Mouse (Mus musculus) ovary, adult 18-20 months (tissue): Measurements from ENCODE around the gene Tnrc6b.
A peak's percentile ranks its signal among the peaks of the same experiment; 100 is the strongest.
"Not testable (repeated sequence)": the region's sequence is repeated elsewhere in the genome, so short reads cannot be mapped to it uniquely, and the experiment has no call there.

Experiments used
- DNase-seq: peaks from one replicate; pipeline ENCODE4 v3.0.0; 2022; ENCODE audit warnings: low spot score, mixed read lengths

The Tnrc6b gene

DNA sequence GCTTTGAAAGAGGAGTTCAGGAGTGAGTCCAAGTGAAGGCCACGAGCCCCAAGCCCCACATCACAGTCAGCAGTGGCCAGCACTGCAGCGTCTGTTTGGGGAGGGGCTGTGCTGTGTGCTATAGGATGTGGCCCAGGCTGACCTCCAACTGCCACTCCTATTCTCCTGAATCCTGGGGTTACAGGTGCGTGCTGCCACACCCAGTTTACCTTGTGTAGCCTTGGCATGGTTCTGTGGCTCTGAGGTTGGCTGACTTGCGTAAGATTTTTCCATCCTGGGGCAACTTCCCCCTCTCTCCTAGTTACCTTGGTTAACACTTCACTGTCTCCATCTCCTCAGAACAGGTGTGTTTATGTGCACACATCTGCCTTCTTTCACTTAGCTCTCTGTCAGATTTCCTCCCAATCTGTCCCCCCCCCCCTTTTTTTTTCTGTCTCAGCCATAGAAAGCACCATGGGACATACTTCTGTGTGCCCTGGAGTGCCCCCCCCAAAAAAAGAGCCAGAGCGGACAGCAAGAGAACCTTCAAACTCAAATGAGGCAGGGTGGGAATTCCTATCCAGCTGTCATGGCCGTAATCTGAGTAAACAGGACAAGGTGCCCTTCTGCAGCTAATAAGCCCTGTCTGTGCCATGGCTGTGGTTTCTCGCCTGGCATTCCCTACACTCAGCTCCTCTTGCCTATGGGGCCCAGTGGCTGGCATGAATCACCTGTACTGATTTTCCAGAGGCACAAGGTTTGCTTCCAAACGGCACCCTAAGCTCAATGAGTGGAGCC lies 9.4 kb upstream of the Tnrc6b start:
- no peak for DNase-seq

DNA sequence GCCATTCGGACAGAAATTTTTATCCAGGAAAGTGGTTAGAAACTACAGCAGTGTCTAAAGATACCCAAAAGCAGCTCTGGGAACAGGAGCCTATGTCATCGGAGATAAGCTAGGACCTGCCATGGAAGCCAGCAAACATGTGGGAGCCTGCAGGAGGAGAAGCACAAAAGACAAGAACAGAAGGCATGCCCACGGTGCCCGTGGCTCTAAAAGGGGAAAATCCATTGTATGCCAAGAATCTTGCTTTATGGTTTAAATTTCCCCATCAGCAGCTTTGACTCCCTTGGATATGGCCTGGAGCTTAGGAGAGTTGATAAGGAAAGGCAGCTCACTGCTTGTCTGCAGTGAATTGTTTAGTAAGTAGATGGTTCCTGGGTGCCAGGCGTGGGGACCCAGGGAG lies 8.2 kb upstream of the Tnrc6b start:
- DNase-seq, result no peak

DNA sequence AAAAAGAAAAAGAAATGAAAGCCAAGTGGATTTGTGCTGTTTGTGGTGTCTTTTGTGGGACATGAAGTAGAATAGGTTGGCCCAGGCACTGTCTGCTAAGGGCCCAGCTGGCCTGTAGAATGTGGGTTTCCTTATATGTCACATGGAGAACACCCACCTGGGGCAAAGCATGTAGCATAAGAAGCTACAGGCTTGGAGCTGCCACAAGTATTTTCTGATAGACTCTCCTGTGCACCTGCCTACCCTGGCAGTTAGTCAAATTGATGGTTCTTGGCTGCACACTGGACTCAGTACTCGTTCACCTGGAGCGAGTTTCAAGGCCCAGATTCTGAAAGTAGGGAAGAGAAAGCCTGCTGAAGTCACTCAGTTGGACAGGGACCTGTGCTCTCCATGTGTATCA lies 7.6 kb upstream of the Tnrc6b start:
- DNase-seq, result no peak

DNA sequence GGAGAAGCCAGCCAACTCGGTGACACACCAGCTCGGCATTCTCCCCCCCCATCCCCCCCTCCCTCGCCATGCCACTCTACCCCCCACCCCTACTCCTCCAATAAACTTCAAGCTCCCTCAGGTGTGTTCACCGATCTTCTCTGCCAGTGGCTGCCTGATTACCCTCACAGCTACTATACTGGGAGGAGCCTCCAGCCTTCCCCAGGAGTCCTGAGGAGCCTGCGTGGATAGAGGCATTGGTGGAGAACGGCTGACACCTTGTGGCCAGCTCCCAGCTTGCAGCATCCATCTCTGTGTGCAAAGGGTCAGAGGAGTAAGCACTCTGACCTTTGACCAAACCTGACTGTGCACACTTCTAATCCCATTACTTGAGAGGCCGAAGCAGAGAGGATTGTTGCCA lies 6.8 kb upstream of the Tnrc6b start:
- peak; percentile 66 for DNase-seq

DNA sequence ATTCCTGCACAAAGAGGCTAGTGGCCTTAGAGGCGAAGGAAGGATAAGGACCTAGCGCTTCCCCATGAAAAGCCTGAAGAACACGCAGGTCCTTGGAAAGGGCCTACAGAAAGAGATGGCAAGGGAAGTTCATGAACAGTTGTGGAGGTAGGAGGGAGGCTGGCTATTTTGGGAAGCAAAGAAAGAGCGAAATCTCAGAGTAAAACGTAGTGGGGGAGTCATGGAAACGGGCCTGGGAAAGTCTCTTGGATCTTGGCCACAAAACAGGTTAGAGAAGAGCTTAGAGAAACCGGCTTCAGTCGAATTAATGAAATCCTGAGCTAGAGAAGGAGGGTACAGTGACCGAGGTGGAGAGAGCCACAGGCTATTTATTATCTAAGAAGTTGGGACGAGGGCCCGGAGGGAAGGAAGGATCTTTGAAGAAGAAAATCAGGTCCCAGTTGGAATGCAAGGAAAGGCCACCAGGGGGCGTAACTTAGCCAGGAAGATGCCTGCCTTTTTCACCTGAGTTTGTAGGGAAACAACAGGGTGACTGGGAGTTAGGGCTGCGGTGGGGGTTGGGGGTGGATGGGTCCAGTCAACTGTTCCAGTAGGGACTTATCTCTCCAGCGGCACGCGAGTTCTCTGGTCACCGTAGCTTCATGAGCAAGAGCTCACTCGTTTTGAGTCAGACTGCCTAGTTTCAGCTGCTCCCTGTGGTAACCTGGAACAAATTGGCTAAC lies 5.1 kb upstream of the Tnrc6b start:
- DNase-seq, result peak; percentile 47

DNA sequence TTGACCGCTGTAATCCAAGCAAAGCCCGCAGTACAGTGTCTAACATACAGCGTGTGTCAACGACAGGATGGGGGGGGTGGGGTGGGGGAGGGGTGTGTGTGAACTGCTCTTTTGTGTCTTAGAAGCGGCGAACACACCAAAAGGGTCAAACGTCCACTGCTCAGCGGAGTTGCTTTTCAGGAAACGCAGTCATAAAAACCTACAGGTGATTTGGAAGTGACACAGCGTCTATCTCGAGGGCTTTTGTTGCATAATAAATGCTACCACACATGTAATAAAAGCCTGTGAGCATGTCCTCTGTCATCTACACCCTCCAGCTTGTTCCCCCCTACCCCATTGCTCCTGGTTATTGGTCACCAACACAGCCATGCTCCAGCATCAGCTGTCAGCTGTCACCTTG lies 4.5 kb upstream of the Tnrc6b start:
- DNase-seq, result no peak

DNA sequence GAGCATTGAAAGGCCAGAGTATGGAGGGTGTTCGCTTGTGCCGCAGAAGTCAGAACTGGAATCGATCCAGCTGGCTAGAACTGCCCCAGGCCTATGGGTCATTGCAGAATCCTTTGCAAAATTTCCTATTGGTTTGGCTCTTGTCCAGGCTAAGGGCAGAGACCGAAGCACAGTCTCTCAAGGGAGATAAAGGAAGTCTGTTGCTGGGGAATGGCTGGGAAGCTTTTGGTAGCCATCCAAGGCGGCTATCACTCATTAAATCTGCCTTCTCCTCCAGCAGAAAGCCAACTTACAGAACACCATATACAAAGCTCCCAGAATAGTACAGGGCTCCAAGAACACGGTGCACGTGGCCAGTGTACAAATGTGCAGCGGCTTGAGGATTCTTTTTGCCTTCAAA lies 4.0 kb upstream of the Tnrc6b start:
- peak; percentile 73 for DNase-seq

DNA sequence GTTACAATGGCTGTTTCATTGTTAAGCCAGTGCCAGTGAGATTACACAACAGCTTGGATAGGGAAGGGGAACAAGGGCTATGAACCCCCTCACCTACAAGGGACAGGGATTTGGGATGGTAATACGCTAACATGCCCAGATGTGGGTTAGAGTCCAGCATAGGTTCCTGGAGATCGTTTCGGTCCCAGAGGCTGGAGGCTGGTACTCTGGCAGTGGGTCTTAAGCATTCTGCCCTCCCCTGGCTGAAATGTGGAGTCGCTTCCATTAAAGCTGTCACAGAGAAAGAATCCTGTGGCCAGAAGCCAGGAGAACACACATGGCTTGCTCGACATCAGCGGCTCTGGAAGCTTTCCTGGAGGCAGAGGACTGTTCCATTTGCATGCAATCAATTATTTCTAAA lies 1.5 kb upstream of the Tnrc6b start:
- no peak for DNase-seq

DNA sequence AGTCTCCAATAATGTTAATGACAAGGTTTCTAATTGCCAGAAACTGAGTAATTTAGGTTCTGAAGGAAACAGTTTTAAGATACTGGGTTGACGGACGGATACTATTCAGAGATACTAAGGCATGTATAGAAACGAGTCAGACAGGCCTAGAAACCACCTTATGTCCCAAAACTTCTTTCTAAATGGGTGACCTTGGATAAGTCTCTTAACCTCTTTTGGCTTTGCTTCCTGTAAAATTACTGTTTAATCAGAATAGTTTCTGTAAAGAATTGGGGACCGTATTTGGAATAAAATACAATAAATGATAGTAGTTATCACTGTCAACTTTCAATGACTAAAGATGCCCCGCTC lies 881 bp upstream of the Tnrc6b start:
- DNase-seq, result no peak

DNA sequence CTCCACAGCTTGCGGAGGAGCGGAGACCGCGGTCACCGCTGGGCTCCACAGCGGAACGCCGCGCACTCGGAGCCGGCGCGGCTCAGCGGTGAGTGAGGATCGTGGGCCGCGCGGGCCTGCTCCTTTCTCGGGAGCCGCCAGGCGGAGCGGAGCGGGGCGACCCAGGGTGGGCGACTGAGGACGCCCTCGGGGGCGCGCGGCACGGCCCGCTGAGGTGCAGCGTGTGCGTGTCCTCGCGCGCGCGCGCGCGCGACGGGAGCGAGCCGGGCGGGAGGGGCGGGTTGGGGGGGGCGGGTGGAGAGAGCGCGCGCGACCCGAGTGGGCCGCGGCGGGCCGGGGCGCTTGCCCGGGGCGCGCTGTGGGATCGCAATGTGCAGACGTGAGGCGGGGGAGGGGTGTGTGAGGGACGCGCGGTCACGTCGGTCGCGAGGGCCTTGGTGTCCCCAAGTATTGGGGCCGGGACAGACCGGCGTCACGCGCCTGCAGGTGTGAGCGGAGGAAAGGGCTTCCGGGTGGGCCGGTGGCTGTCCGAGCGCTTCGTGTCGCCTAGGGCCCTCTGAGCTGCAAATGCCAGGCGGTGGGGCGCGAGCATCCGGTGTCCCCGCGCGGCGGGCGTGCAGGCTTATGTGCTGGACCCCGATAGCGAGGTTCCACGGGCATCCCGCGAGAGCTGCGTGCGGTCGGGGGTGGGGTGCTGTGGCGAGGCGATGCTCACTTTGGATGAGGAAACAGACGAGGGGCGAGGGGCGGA lies 463 bp downstream of the Tnrc6b start:
- peak; percentile 20 for DNase-seq

DNA sequence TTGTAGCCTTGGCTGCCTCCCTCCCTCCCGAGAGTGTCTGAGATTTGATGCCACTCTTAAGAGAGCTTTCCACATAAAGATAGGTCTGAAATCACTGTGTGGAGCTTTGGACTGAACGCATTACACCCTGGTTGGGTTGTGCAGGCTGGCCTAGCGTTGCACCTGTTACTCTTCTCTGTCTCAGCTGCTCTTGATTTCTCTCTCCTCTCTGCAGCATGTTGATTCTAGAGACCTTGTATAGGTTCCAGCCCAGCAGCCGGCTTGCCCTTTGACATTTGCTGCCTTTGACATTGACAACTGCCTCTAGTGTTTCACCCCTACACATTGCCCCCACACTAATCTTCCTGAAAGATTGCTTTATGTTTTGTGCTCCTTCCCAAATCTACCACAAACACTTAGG lies 3.2 kb downstream of the Tnrc6b start:
- no peak for DNase-seq

DNA sequence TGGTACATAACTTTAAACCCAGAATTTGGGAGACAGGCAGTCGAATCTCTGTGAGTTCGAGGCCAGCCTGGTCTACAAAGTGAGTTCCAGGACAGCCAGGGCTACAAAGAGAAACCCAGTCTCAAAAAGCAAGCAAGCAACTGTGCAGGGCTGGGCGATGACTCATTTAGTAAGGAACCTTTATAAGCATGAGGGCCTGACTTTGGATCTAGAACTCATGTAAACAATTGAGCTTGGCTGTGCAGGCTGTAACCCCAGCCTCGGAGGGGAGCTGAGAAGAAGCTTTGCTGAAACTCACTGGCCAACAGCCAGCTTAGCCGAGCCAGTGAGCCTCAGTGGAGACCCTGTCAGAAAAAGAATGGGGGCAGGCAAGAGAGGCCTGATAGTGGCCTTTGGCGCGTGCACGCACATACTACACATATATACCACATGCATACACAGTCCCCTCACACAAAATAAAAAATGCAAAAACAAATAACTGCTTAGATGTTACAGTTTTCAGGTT lies 5.6 kb downstream of the Tnrc6b start:
- DNase-seq, result no peak

DNA sequence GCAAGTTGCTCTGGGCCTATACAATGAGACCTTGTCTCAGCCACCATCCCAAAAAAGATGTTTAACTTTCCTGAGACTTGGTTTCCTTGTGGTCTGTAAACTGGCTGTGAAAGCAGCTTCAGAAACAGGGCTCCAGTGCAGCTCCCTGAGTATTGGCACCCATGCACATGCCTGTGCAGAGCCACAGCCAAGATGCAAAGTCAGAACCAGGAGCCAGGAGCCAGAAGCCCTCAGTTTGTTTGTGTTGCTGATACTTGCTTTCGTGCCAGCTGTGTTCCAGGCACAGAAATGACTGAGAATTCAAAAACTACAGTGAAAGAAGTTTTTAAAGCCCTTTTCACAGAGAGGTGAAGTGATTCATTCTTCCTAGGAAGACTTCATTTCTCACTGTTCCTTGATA lies 6.3 kb downstream of the Tnrc6b start:
- no peak for DNase-seq

DNA sequence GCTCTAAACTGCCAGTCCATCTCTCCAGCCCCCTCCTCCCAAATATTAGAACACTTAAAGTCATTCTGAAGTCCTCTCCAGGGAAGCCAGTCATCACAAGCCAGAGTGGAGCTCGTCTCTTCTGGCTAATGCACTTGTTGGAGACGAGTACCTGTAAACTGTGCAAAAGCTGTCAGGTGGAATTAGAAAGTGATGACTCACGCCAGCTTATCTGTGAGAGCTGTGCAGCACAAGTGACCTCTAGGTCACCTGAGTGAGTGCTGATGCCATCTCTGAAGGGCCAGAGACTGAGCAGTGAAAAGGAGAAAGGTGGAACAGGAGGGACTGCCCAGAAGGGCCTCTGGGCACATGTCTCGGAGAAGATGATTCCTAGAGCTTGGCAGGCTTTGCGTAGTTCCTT lies 9.1 kb downstream of the Tnrc6b start:
- no peak for DNase-seq

DNA sequence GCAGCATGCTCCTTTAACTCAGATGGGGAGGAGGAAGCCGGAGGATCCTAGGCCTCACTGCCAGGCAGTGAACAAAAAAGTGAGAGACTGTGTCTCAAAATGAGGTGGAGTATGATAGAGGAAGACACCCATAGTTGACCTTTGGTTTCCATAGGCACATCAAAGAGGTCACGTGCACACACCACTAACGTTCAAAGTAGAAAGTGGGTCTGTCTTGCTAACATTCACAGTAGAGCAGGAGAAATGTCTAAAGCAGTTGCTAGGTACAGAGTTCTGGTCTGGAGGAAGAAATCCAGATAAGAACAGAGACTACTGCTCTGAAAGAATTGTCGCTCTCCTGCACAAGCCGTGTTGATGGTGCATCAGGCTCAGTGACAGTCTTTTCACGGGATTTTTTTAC lies 10.7 kb downstream of the Tnrc6b start:
- no peak for DNase-seq

DNA sequence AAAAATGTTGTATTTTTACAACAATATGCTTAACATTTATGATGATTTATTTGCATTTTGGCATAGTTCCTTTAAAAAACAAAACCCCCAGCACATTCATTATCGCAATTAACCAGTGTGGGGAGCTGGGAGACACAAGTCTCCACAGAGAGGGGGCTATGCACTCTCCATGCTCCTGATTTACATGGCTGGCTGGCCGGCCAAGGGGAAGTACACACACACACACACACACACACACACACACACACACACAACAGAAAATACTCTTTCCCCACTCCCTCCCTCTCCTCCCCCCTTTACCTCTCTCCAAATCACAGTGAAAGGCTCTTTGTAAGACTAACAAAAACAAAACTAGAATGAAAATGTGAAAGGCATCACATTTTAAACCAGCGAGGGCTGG lies 11.3 kb downstream of the Tnrc6b start:
- DNase-seq, result no peak

DNA sequence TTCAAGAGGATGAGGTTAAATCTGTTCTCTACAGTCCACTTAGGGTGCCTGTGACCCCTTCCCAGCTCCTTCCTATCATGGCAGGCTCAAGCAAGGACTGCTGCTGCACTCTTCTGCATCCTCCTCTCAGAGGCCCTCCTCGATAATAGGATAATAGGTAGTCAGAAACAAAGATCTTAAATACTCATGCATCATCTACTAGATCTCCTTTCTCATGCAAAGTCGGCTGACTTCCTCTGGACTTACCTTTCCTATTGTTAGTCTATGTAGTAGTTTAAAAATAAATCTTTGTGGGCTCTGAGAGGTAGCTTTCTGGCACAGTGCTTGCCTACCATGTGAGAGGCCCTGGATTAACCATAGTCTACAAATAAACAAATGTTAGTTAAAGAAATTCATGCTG lies 18.4 kb downstream of the Tnrc6b start:
- no peak for DNase-seq

DNA sequence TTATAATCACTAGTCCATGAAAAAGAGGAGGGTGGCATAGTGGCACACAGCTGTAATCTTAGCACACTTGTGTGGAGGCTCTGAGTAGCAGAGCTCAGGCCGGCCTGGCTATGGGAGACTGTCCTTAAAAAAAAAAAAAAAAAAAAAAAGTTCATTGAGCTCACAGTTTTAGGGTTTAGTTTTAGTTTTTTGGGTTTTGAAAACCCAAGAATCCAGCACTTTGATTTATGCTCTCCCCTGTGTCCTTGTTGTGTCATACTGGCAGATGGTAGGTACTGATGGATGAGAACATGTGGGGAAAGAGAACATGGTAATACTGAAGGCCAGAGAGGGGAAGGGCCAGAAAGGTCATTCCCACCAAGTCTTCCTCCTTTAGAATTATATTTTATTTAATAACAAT lies 19.9 kb downstream of the Tnrc6b start:
- no peak for DNase-seq

DNA sequence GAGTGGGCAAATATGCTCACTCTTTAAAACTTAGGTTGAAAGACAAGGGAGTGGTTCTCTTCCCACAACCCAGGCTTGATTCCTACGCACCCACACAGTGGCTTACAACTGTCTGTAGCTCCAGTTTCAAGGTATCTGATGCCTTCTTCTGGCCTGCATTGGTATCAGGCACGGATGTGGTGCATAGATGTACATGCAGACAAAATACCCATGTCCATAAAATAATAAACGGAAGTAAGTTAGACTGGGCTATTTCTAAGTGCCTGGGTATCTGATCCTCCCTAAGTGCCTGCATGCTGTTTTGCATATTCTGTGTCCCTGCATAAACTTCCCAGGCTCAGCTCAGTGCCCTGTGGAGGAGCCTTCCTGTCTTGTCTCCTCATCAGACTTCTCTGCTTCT lies 20.4 kb downstream of the Tnrc6b start:
- DNase-seq, result no peak

DNA sequence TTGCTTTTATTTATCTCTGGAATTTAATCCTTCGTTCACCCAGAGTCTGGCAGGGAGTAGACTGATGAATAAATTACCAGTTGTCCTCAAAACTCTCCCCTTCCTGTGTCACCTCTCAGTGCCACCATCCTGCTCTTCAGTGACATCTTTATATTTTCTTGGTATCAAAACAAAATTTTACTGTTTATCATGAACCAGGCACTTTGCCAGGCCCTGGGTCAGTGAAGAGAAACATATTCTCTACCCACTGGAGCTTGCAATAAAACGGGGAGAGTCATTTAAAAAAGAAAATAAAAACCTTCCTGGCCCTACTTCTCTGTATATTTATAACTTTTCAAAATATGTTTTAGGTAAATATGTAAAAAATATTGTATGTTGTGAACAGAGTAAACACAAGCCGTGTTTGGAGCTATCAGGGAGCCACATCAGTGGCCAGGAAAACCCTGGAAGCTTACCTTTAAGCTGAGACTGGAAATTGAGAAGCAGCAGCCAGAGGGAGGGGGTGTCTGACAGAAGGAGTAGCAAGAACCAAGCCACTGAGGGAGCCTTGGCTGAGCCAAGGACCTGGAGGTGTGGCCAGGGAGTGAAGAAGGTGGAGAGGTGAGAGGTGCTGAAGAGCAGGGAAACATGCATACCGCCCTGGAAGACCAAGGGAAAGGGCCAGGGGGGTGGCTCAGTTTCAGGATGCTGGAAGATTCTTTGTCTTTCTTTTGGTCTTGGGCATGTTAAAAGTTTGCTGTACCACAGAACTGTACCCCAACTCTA lies 21.3 kb downstream of the Tnrc6b start:
- DNase-seq, result no peak

DNA sequence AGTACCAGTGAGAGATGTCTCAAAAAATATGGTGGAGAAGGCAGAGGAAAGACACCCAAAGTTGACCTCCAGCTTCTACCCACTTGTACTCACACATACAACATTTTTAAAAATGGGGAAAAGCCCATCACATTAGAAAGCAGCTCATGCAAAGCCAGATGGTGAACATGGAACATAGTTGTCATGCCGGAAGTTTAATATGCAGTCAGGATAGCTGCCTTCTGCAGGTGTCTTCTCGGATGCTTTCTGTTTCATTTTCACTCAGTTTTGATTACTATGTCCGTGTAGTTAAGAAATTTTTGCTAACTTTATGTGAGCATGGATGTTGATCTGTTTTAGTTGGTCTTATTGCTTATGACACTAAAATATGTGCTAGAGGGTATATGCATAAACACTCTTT lies 24.2 kb downstream of the Tnrc6b start:
- DNase-seq, result no peak

DNA sequence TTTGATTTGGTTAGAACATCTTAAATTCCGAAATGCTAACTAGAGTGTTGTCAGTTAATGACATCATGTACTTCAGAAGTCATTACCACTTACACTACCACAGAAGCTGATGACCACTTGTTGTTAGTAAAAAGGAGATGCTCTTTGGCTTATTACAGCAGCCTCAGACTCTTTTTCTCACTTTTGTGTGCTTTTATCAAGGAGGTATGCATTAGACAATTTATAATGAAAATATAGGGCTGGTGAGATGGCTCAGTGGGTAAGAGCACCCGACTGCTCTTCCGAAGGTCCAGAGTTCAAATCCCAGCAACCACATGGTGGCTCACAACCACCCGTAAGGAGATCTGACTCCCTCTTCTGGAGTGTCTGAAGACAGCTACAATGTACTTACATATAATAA lies 24.6 kb downstream of the Tnrc6b start:
- not testable (repeated sequence) for DNase-seq
